Mouse (Mus musculus) layer of hippocampus, adult 2 months (tissue): ENCODE data around the gene Trp53bp1. TPM values are rescaled to one million over a fixed set of nuclear protein-coding genes. Genes with fewer than 3 reads are reported as not detected.

Experiments used
- DNase-seq, 2 experiments: peaks; one replicate each; pipeline ENCODE4 v3.0.0; 2022; ENCODE audit warnings: low spot score in 2 of 2
- H3K27ac ChIP-seq: fragments of 200-600 bp; 2 replicates; pipeline ENCODE4 v1.8.1; 2022
- H3K4me3 ChIP-seq: fragments of 200-600 bp; 2 replicates; pipeline ENCODE4 v1.8.1; 2022; ENCODE audit warnings: mild to moderate bottlenecking
- CTCF ChIP-seq: fragments of 200-600 bp; conservative IDR thresholded peaks from 2 replicates; pipeline ENCODE4 v1.8.1; 2022; ENCODE audit warnings: antibody characterized with exemption, mild to moderate bottlenecking, moderate library complexity
- long read RNA-seq, 2 experiments: library from polyadenylated mRNA; stranded (forward); transcript quantifications; one replicate each; pipeline ENCODE4 v2.0.0; 2021; ENCODE audit warnings: borderline mapping rate in 2 of 2
- total RNA-seq, 2 experiments: library from RNA; stranded (reverse); gene quantifications; 2 replicates each; pipeline ENCODE4 v1.2.3; 2021

The Trp53bp1 gene
- 100 to 1,000 TPM; 148 to 162 TPM for total RNA-seq
- long read RNA-seq, experiment 1, full-length matches to known transcripts = 3 of 44 reads
- long read RNA-seq, experiment 1, partial matches to known transcripts = 17 of 44 reads
- long read RNA-seq, experiment 1, other reads (novel, unspliced or antisense) = 24 of 44 reads
- long read RNA-seq, experiment 2, full-length matches to known transcripts = 3 of 76 reads
- long read RNA-seq, experiment 2, partial matches to known transcripts = 36 of 76 reads
- long read RNA-seq, experiment 2, other reads (novel, unspliced or antisense) = 37 of 76 reads

DNA sequence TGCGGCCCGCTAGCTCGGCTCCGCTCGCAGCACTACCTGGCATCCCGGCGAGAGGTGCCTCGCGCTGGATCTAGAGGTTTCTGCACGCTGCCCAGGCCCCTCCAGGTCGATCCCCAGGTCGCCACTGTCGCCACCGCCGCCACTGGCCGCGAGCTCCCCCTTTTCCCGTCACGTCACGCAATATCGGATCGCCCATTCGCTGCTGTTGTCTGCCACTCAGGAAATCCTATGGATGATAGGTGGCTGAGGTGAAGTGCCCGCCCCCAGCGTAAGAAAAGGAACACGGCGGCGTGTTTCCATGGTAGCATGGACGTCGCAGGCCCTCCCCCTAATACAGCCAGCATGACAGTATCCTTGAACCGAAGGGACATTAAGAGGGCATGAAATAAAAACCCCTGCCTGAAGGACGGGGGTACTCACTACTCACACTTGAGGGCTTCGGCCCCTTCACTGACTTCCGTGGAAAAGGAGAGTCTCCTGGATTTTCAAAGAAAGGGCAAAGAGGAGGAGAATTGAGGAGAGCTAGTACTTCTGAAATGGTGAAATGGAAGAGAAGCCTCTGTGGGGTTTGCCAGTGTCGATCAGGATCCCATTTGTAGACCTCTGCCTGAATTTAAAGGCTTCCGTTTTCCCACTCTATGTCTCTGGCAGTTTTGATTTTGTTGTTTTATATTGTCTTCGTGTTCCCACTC is at the start of gene Trp53bp1:
Gene Trp53bp1 (minus strand): TSS at position 172 of the 692 bp plus-strand sequence.
- peak; percentile 94 to 96 for DNase-seq
- Histone ChIP-seq H3K27ac (peak within 1 kb of the TSS; percentile 97), H3K4me3 (peak within 1 kb of the TSS; percentile 92)
- peak; percentile 13; the same call in 1 of the 2 replicates for TF ChIP-seq CTCF

DNA sequence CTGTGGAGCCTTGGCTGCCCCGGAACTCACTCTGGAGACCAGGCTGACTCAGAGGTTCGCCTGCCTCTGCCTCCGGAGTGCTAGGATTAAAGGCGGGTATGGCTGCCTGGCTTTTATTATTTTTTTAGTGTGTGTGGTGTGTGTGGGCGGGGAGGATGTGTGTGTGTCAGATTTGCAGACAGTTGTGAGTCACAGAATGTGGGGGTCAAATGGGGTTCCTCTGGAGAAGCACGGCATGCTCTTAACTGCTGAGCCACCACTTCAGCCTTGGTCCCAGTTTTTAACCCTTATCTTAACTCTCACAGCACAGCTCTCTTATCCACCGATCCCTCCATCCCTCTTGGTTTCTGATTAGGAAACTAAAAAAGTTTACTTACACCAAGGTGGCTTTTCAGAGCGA is 45.1 kb upstream of the Trp53bp1 start:
- no peak for TF ChIP-seq CTCF
- Histone ChIP-seq H3K4me3 (no peak overlapping the region), H3K27ac (no peak overlapping the region)
- DNase-seq = no peak

- no peak overlapping the region for H3K27ac ChIP-seq
- TF ChIP-seq CTCF = no peak
- H3K4me3 ChIP-seq = no peak overlapping the region; the same call in 1 of the 2 replicates
- no peak for DNase-seq
Observed at GRCm38 (mm10) chr2:121308997-121309416, 37.8 kb upstream of the Trp53bp1 start.

DNA sequence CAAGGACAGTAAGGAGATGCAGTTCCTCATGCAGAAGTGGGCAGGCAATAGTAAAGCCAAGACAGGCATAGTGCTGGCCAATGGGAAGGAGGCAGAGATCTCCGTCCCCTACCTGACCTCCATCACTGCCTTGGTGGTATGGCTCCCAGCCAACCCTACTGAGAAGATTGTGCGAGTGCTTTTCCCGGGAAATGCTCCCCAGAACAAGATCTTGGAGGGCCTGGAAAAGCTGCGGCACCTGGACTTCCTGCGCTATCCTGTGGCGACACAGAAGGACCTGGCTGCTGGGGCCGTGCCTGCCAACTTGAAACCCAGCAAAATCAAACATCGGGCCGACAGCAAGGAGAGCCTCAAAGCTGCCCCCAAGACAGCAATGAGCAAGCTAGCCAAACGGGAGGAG is 28.8 kb upstream of the Trp53bp1 start:
- Histone ChIP-seq H3K27ac (peak overlapping the region; percentile 36; the same call in 1 of the 2 replicates), H3K4me3 (no peak overlapping the region)
- DNase-seq = no peak
- TF ChIP-seq CTCF = no peak

DNA sequence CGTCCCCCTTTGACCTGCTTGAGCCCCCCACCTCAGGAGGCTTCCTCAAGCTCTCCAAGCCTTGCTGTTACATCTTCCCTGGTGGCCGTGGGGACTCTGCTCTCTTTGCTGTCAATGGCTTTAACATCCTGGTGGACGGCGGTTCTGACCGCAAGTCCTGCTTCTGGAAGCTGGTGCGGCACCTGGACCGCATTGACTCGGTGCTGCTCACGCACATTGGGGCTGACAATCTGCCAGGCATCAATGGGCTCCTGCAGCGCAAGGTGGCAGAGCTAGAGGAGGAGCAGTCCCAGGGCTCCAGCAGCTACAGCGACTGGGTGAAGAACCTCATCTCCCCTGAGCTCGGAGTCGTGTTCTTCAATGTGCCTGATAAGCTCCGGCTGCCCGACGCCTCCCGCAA is 28.3 kb upstream of the Trp53bp1 start:
- DNase-seq = no peak
- Histone ChIP-seq H3K4me3 (no peak overlapping the region), H3K27ac (peak overlapping the region; percentile 46; the same call in 1 of the 2 replicates)
- TF ChIP-seq CTCF = no peak

- Histone ChIP-seq H3K4me3 (peak overlapping the region; percentile 92), H3K27ac (peak overlapping the region; percentile 98)
- DNase-seq = no peak
- no peak for TF ChIP-seq CTCF
Observed at GRCm38 (mm10) chr2:121298131-121298530, 26.9 kb upstream of the Trp53bp1 start.

GRCm38 (mm10) chr2:121297701-121298100 is 26.5 kb upstream of the Trp53bp1 start:
- Histone ChIP-seq H3K27ac (peak overlapping the region; percentile 98), H3K4me3 (peak overlapping the region; percentile 92)
- no peak for TF ChIP-seq CTCF
- DNase-seq = no peak

DNA sequence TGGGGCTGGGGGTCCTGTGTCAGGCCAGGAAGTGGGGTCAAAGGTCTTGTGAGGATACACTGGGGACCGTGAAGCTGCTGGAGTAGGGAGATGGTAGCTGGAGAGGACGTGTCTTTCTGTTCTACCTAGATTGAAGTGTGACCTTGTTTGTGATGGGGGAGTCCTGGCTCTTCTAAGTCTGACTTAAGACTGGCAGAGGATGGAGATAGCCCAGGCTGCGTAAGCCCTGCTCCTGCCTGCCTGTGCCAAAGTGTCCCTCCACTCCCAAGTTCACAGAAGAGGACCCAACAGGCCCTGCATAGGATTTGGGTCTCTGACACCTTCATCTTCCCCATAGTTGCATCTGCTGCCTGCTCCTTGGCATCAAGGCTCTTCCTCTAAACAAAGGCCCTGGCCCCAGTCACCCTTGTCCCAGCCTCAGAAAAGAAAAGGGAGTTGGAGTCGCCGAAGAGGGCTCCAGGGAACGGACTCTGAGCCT is 25.6 kb upstream of the Trp53bp1 start:
- no peak for TF ChIP-seq CTCF
- no peak for DNase-seq
- peak overlapping the region; percentile 92 for H3K4me3 ChIP-seq
- peak overlapping the region; percentile 98 for H3K27ac ChIP-seq

DNA sequence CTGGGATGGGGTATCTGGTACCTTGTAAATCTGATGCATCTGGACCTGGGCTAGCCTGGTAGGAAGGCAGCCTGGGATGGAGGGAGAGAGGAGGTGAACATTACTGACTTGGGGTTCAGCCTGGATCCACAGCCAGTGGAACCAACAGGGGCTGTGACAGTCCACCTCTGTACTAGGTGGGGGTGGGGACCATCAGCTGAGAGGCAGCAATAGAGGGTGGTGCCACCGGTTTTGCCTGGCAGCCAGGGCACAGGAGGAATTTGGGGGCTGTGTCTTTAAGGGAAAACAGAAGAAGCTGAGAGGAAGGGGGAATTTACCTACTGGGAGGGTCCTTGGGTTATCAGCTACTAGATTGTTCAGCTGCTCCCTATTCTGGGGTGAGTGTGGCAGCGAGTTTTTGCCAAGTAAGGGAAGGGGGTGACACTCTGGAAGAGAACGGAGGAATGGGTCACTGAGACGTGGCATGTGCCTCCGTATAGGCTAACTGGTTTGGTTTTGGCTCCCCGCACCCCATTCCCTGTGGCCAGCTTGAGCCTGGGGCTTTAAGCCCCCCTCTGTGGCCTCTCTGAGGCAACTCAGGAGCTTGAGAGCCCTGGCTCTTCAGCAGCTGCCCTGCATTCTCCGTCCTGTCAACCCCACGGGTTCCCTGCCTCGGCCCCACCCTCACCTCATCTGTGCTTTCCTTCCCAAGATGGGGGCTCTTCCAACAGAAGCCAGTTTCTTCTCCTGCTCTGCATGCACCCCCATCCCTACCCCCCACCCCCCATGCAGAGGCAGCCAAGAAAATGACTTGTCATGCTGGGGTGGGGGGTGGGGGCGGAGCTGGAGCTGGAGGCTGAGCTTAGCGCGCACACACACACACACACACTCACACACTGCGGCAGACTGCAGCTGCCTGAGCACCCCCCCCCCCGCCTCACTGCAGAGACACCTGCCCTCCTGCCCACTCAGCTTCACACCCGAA is 24.7 kb upstream of the Trp53bp1 start:
- TF ChIP-seq CTCF = no peak
- DNase-seq = peak; percentile 65 to 76
- Histone ChIP-seq H3K27ac (peak overlapping the region; percentile 98), H3K4me3 (peak overlapping the region; percentile 92)

DNA sequence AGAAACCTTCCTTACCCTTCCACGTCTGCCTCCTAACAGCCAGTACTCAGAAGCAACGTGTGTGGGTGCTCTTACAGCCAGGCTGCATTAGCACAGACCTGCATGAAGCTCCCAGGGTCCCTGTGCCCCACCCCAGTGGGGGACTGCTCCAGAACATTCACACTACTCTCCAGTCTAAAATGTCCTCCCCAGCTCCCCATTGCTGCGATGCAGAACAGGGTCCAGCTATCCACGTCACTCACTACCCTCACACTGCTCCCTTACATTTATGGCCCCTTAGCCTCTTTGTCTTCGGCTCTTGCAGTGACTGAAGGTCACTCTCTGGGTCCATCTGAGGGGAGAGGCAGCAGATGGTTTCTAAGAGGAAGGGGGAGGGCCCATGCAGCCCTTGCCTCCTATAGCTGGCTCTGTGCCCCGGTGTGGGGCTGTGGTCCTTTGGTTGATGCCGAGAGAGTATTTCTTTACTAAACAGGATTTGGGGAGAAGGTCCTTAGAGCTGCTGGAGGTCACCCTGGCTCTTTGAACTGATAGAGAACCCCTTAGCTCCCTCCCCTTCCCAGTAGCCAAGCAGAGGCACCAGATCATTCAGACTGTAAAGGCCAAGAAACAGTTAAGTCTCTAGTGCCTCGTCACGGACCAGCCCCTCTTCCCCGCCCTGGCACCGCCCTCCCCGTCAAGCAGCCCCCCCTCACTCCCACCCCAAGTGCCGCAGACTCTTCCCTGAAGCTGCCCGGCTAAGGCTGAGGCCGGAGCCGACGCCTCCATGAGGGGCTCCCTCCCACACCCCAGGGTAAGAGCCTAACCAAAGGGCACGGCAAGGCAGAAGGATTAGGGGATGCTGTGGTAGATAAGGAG is 23.8 kb upstream of the Trp53bp1 start:
- peak overlapping the region; percentile 98 for H3K27ac ChIP-seq
- peak; percentile 82 to 84 for DNase-seq
- no peak for TF ChIP-seq CTCF
- peak overlapping the region; percentile 92 for H3K4me3 ChIP-seq

GRCm38 (mm10) chr2:121294182-121294581 is 23.0 kb upstream of the Trp53bp1 start:
- H3K27ac ChIP-seq = peak overlapping the region; percentile 98
- DNase-seq = no peak
- H3K4me3 ChIP-seq = peak overlapping the region; percentile 92

More at GRCm38 (mm10) chr2:121294182-121294581, 23.0 kb upstream of the Trp53bp1 start:
- TF ChIP-seq CTCF = no peak
